Mouse (Mus musculus): ENCODE measurements around the gene Sowahb.
"Not testable (repeated sequence)": the region's sequence is repeated elsewhere in the genome, so short reads cannot be mapped to it uniquely, and the experiment has no call there.

Gene Sowahb

GRCm38 (mm10) chr5:93042831-93043687, 1.8 kb downstream of the Sowahb start:
- no peak for DNase-seq

- no peak for DNase-seq
These were observed 2.8 kb downstream of the Sowahb start for GRCm38 (mm10) chr5:93042031-93042430.

DNA sequence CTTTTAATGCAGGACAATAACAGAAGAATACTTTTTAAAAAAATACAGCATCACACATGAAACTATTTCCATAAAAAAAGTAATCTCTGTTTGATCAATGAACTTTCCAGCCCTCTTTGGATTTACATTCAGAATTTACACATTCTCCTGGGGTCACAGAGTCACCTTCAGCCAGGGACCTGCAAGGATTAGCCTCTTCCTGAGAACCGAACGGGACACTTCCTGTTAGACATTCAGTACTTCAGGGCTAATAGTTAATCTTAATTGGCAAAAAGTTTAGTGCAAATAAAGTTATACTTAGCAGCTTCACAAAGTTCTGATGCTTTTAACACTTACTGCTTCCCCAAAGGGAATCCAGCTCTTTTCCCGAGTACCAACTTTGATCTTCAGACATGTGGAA, 3.5 kb downstream of the Sowahb start:
- DNase-seq = no peak

- no peak for DNase-seq
These were observed 4.7 kb downstream of the Sowahb start for GRCm38 (mm10) chr5:93040095-93040494.

DNA sequence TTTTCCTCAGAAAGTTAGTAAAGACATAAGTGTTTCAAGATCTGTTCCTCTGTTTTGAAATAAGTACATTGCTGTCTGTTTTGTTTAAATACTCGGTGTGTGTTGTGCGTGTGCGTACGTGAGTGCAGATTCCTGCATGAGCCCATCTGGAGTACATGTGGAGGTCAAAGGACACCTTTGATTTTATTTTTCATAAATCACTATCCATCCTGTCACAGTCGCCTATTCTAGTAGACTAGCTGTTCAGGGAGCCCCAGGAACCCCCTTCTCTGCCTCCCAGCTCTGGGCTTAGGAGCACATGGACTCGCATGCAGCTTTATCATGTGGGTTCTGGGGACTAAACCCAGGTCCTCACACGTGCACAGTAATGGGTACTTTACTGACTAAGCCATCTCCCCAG, 8.6 kb downstream of the Sowahb start:
- no peak for DNase-seq

DNA sequence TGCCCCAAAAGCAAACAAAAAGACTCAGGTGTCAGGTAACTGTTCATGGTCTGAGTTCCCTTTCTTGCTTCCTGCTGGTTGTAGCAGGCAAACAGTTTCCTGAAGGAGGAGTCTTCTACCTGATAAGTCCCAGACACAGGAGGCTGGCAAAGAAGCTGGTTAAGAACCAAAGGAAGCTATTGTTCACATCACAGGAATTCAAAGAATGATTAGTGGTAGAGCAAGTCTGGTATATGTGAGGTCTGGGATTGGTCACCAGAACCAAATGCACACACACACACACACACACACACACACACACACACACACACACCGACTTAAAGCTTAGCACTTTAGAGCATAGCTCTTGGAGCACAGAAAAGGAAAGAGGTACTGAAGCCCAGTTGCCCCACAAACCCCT, 9.5 kb downstream of the Sowahb start:
- DNase-seq = no peak

- no peak for DNase-seq
These were observed 11.5 kb downstream of the Sowahb start for GRCm38 (mm10) chr5:93033087-93033870.

DNA sequence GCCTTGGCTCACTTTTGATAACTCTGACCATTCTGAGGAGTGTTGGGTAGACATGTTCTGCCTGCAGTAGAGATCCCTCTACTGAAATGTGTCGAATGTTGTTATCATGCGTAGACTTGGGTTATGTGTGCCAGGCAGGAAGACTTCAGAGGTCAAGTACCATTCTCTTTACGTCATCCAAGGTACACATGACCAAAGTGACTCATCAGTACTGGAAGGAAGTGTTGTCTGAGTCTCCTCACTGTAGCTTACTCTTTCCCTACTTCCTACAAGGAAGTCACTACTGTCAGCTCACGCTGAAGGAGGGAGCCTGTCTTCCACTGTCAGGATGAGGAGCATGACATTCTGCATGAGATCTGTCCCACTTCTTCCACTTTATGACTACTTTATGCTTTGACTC, 12.2 kb downstream of the Sowahb start:
- no peak for DNase-seq

GRCm38 (mm10) chr5:93030869-93031268, 14.0 kb downstream of the Sowahb start:
- no peak for DNase-seq

GRCm38 (mm10) chr5:93030411-93030810, 14.4 kb downstream of the Sowahb start:
- no peak for DNase-seq

- DNase-seq = no peak
These were observed 17.6 kb downstream of the Sowahb start for GRCm38 (mm10) chr5:93027120-93027675.

- peak; percentile 59 for DNase-seq
These were observed 18.2 kb downstream of the Sowahb start for GRCm38 (mm10) chr5:93026437-93027119.

DNA sequence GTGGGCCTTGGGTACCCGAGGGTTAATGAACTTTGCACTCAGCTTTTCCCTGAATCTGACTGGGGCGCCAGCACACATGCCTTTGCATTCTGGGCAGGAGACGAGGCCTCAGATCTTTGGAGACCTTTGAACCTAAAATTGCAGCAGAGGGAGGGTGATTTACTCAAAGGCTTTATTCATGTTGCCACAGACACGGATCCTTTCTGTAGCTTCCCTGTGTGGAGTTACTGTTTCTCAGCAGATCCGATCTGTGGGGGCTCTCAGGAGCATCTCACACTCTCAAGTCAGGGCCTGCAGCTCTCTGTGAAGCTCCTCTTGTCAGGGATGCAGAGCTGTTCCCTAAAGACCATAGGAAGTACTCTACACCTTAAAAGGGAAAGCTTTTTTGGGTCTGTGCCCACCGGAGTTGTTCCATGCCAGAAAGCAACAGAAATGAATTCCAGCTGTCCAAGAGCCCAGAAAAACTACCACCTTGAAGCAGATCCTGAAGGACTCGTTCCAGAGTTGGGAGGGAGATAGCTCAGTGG, 20.0 kb downstream of the Sowahb start:
- DNase-seq = peak; percentile 63

DNA sequence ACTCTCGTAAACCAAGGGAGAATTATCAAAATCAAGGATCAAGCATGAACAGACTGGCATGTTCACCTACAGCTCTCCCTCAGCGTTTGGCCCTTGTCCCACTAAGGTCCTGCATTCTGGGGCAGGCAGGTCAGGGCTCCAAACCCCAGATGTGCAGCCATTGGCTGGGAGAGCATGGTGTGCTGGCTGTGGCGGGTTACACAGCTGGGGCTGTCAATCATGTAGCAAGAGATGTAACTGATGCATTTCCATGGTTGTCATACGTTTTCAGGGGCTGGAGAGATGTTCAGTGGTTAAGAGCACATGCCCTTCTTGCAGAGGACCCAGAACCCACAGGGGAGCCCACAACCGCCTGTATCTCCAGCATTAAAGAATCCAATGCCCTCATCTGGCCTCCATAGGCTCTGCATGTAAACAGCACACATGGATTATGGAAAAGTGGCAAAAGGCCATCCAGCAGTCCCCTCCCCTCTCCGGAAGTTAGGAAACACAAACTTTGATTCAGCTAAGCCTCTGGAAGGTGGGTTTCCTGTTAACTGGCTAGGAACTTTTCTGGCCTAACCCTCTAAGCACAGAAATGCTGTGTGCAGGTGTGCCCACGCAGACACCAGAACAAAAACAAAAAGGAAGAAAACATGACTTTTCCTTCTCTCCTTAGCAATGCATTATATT, 22.6 kb downstream of the Sowahb start:
- DNase-seq = no peak

DNA sequence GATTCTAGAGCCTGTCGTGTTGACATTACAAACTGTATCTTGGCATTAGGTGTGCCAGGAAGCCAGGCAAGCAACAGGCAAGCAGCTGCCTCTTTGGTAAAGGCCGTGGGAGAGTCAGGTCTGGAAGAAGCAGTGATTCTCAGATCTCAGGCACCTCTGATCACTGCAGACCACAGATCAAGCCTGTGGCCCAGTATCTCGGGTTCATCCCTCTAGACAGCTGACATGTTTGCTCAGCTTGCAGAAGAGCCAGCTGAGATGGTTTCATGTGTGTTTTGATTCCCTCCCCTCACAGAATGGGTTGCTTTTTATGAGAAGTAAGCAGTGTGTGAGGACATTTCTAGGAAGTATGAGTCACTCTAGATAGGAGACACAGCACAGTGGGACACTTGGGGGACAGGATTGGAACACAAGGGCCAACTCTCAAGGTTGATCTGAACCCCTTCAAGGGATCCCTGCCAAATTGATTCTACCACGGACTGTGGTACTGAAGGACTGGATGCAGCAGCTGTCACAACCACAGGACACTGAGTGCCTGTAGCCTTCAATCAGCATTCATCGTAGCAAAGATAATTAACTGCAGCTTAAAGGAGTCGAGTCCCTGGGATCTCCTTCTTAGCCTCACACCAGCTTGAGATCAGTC, 24.7 kb downstream of the Sowahb start:
- DNase-seq = no peak

GRCm38 (mm10) chr5:93019207-93019606, 25.6 kb downstream of the Sowahb start:
- DNase-seq = not testable (repeated sequence)

GRCm38 (mm10) chr5:93017678-93018077, 27.1 kb downstream of the Sowahb start:
- no peak for DNase-seq

- no peak for DNase-seq
These were observed 36.6 kb downstream of the Sowahb start for GRCm38 (mm10) chr5:93008256-93008655.

- peak; percentile 48 for DNase-seq
These were observed 38.9 kb downstream of the Sowahb start for GRCm38 (mm10) chr5:93005815-93006341.

DNA sequence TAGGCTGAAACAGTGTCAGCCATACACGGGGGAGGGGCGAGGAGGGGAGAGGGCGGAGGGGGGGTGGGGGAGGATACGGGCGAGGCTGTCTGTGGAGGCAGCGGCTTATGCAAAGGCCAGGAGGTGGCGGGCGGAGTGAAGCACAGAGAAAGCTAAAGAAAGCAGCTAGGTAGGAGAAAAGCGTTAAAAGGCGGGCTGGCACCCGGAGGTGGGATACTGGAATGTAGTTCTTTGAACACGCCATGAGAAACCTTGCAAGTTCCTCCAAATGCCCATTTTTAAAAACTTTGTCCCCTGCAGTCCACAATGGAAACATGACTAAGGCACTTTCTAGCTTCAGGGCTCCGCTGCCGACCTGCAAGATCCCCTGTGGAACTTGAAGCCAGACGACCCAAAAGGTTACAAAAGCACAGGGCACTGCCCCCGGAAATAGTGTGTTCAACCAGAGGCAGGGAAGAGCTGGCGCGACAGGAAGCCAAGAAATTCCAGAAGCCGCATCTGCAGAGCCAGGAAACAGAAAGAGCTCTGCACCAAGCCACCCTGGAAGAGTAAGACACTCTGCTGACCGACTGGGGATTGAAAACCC, 39.5 kb downstream of the Sowahb start:
- DNase-seq = peak; percentile 78

GRCm38 (mm10) chr5:93002615-93003014, 42.2 kb downstream of the Sowahb start:
- DNase-seq = no peak
